Mouse (Mus musculus) frontal cortex, postnatal 36 days (tissue): ENCODE results near the gene Trim80.

ENCODE experiments used
- DNase-seq, 2 experiments: peaks; one replicate each; pipeline ENCODE4 v3.0.0; 2022; ENCODE audit warnings: low spot score in 2 of 2

Trim80 gene

GRCm38 (mm10) chr11:115439906-115440595, at the start of gene Trim80:
TSS of gene Trim80 (plus strand) at chr11:115440545.
- DNase-seq, result no peak

- DNase-seq, result no peak
Measured at GRCm38 (mm10) chr11:115391358-115391757, 49.0 kb upstream of the Trim80 start.

GRCm38 (mm10) chr11:115393721-115394325, 46.5 kb upstream of the Trim80 start:
- no peak for DNase-seq

- DNase-seq, result no peak
Measured at GRCm38 (mm10) chr11:115398085-115398484, 42.3 kb upstream of the Trim80 start.

- DNase-seq, result no peak
Measured at GRCm38 (mm10) chr11:115400126-115400525, 40.2 kb upstream of the Trim80 start.

- peak; percentile 66 to 71 for DNase-seq
Measured at GRCm38 (mm10) chr11:115400630-115401391, 39.5 kb upstream of the Trim80 start.

- DNase-seq, result peak; percentile 88 to 90
Measured at GRCm38 (mm10) chr11:115403338-115404124, 36.8 kb upstream of the Trim80 start, which contains the start of gene Mrpl58. TSS of gene Mrpl58 (plus strand) at chr11:115403752.

- no peak for DNase-seq
Measured at GRCm38 (mm10) chr11:115405723-115406122, 34.6 kb upstream of the Trim80 start.

GRCm38 (mm10) chr11:115406858-115407401, 33.4 kb upstream of the Trim80 start:
- DNase-seq, result no peak

- DNase-seq, result no peak
Measured at GRCm38 (mm10) chr11:115408266-115408920, 32.0 kb upstream of the Trim80 start.

GRCm38 (mm10) chr11:115409556-115409955, 30.8 kb upstream of the Trim80 start:
- no peak for DNase-seq

GRCm38 (mm10) chr11:115419531-115420237, 20.7 kb upstream of the Trim80 start, which contains the start of the genes Atp5h and Kctd2:
TSS of gene Atp5h (minus strand) at chr11:115419962.
TSS of gene Kctd2 (plus strand) at chr11:115420128.
- peak; percentile 95 for DNase-seq

GRCm38 (mm10) chr11:115420336-115421190, 19.8 kb upstream of the Trim80 start:
- DNase-seq, result peak; percentile 51

GRCm38 (mm10) chr11:115421328-115421727, 19.0 kb upstream of the Trim80 start:
- no peak for DNase-seq

GRCm38 (mm10) chr11:115421972-115422371, 18.4 kb upstream of the Trim80 start:
- no peak for DNase-seq

GRCm38 (mm10) chr11:115423091-115423490, 17.3 kb upstream of the Trim80 start:
- no peak for DNase-seq

- DNase-seq, result no peak
Measured at GRCm38 (mm10) chr11:115424666-115425065, 15.7 kb upstream of the Trim80 start.

GRCm38 (mm10) chr11:115425671-115426070, 14.7 kb upstream of the Trim80 start:
- no peak for DNase-seq
